Mouse (Mus musculus): ENCODE results near the gene Nsd2.
A peak's percentile ranks its signal among the peaks of the same experiment; 100 is the strongest.

Gene Nsd2

DNA sequence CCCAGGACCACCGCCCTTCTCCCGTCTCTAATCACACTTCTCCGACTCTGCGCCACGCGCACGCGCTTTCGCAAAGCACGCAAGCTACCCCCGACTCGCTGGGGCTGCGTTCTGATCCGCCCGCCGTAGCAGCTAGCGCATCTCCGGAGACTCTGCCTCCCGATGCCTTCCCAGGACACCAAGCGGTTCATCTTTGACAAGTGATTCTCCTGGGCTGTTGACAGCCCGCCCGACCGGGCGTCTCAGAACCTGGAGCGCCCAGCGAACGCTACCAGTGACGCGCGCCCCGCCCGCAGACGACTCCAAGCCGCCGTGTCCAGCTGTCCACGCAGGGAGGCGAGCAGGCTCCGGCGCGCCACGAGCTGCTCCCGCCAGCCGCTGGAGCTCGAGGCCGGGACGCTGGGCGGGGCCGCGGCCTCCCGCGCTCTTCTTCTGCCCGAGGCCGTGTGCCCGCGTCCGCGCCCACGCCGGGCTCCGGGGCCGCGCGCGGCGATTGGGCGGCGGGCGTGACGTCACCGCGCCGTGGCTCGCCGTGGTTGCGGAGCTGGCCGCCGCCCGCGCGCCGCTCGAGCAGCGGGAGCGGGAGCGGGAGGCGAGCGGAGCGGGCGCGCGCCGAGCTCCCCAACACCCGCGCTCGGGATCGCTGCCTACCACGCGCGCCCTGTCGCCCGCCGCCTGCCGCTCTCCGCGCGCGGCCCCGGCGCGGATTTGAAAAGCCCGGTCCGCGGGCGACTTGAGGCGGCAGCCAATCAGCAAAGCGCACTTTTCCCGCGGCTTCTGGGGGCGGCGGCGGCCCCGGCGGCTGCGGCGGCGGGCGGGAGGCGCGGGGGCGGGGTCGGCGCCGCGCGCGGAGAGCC, at the start of gene Nsd2:
Gene Nsd2, plus strand, starts transcription at position 850 of the 857 bp plus-strand sequence.
- peak; percentile 91 for DNase-seq (ENCODE audit: low read depth)

DNA sequence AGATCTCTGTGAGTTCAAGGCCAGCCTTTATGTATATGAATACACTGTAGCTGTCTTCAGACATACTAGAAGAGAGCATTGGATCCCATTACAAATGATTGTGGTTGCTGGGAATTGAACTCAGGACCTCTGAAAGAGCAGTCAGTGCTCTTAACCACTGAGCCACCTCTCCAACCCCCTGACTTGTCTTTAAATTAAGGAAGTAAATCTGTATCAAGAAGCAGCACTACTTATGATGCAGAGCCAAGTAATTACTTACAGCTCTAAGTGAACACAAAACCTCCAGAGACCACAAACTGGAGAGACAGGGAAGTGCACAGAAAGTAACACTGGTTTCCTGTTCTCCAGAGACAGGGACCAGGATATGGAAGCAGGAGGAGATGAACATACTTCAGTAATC, 43.3 kb upstream of the Nsd2 start:
- no peak for DNase-seq (ENCODE audit: low read depth)

DNA sequence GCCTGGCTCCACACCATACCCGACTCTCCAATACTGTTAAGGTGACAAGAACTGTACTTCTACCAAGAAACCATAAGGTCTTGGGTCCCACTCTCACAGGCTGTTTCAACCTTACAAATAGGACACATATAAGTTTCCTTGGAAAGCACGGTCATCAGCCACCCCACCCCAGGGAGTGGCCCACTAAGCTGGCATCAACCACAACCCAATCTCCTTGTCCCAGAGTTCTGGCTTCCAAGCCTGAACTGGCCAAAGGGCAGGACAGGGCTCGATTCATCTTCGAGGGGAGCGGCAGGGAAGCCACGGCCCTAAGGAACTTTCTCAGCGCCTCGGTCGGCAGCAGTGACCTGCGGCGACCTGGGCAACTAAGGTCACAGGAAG, 38.6 kb upstream of the Nsd2 start:
- DNase-seq (ENCODE audit: low read depth): no peak

DNA sequence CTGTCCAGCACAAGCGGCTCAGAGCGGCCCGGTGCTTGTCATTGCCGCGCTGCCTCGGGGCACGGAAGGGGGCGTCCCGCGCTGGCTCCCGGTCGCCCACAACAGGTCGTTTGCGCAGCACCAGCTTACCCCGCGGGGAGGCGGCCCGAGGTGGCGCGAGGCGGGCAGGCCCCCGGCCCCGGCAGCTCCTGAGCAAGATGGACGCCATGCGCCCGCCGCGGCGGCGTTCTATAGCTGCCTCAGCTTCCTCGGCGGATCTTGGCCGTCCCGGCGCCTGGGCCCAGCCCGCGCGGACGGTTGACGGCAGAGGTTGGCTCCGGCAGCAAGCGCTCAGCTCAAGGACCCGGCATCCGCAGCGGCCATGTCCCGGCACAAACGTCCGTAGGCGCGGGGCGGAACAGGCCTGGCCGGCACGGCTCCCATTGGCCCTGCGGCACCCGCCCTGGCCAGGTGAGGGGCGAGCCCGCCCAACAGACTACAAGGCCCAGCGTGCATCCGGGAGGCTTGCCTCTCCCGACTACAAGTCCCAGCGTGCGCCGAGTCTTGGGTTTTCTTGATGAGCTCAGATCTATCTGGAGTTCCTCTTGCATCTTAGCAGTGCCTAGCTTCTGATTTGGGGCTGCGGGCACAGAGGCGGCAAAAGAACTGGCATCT, 38.1 kb upstream of the Nsd2 start, which contains the start of gene Letm1:
Gene Letm1, minus strand, starts transcription at position 473 of the 654 bp plus-strand sequence.
- peak; percentile 95 for DNase-seq (ENCODE audit: low read depth)

DNA sequence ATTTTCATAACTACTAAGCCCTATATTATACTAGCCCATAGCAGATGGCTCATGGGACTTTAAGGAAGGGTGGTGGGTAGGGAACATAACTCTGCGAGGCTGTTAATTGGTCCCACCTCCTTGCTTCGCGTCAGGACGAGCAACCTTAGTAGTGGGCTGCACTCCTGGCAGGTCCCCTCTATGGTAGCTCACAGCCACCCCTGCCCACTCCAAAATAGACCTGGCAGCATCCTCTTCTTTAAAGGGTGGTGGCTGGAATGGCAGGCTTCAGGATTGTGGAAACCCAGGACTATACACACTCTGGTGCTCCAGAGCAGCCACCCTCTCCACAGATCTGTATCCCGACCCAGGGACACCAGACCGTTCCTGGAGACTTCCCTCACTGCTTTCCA, 37.5 kb upstream of the Nsd2 start:
- DNase-seq (ENCODE audit: low read depth): no peak

DNA sequence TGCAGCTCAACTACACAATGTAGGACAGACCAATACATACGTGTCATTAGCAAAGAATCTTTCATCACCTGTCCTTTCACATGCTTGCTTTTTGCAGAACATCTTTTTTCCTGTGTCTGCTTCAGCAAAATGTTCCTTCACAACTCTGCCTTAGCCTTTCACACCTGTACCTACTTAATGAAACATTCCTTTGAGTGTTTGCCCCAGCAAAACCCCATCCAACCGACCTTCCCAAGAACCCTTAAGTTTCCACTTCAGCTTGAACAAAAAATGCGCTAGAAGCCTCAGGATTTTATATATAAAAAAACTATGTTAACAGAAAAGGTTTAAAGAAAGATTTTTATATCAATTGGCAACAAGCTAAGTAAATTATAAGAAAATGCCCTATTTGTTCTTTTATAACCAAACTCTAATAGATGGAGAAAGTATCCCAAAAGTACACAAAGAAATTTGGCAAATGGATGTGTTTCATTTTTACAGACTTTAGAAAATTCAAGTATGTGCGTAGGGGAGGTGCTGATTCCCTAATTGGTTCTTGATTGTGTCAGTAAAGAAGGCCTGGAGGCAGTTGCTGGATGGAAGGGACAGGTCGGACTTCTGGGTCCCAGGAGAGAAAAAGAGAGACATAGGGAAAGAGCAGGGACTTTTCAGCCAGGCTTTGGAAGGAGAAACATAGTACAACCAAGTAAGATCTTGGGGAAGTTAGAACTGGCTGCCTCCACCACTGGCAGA, 28.4 kb upstream of the Nsd2 start:
- no peak for DNase-seq (ENCODE audit: low read depth)

DNA sequence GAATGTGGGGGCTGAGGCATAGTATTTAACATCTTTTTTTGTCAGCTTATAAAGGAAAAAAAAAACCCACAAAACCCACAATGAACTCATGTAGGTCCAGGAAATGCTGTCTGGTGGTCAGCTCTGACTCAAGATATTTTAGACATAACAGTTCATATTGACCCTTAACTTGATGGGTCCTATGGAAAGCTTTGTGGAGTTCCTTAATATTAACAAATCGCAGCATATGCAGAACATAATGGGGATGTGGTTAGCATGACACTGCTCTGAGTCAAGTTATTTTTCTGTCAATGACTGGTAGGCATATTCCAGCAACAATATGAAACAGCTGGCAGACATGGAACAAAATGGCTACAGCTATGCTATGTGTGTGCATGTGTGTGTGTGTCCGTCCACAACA, 17.2 kb upstream of the Nsd2 start:
- no peak for DNase-seq (ENCODE audit: low read depth)

DNA sequence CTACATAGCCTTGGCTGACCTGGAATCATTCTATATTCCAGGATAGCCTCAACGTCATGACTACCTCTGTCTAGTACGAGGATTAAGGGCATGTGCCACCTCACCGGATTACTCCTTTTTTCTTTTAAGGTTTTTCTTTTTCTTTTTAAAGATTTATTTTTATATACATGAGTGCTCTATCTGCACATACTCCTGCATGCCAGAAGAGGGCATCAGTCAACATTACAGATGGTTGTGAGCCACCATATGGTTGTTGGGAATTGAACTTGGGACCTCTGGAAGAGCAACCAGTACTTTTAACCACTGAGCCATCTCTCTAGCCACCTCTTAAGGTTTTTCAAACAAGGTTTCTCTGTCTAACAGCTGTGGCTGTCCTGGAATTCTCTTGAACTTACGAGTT, 9.0 kb upstream of the Nsd2 start:
- DNase-seq (ENCODE audit: low read depth): no peak

DNA sequence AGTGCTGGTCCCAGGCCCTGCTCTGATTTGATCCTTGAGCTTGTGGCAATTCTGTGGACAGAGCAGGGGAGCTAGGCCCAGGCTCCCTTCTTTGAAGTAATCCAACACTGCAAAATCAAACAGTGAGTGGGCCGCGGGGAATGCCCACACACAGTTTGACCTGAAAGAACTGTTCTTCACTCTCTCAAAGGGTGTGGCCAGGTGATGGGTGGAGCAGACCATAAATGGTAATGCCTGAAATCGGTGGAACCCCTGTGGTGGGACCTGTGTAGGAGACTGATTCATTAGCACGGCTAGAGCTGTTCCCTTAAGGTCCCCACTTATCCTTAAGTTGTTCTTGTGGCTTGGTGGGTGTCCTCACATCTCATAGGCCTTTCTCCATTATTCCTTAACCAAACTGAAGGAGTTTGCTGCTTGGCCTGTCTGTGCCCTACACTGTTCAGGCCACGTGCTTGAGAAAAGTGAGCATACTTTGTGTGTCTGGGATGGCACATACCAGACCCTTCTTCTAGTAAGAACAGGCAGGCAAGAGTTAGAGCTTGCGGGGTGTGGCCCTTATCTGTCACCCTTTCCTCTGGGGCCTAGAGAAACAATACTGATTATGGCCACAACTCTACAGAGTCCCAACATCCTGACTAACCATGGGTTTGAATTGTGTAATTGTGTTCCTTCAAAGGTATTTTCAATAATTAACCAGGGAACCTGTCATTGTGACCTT, 4.4 kb upstream of the Nsd2 start:
- peak; percentile 44 for DNase-seq (ENCODE audit: low read depth)

DNA sequence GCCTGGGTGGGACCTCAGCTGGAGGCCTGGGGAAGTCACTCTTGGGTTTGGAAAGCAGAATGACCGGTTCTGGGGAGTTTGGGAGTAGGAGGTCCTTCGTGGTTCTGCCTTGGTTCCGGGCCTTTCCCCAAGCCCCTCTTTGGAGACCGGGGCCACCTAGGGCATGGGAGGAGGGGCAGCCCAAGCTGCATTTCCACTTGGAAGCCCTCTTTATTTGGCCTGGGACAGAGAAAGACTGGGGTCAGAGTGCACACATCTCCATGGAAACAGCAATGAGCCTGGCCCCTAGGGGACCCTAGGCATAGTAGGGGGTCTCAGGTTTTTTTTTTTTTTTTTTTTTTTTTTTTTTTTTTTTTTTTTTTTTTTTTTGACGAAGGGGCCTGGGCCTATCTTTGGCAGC, 2.4 kb upstream of the Nsd2 start:
- DNase-seq (ENCODE audit: low read depth): no peak

DNA sequence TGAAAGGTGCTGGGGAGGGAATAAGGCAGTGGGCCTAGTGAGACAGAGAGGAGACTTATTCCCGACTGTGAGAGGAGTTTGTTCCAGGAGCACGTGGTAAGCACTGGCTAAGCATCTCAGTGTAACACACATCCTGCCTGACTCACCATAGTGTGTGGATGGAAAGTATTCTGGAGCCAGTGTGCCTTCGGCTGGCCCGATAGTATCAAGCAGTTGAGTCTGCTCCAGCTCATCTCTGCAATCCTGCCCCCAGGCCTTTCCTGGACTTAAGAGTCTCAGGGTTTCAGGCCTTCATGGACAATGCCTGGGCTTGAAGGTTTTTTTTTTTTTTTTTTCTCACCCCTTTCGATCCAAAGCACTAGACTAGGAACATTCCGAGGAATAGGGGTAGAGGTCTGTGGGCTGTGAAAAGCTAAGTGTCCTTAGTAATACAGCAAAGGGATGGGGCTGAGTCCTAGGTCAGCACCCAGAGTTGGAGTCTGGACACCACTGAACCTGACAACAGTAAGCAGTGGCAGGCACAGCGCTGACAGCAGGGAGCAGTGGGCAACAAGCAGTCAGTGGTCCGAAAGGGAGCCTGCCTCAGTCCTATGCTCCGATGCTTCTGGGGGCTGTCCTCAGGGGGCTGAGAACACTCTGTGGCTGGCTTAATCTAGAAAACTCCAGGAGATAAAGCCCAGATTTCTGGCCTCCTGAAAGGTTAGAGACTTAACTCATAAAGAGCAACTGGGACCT, 1.2 kb upstream of the Nsd2 start:
- peak; percentile 58 for DNase-seq (ENCODE audit: low read depth)

DNA sequence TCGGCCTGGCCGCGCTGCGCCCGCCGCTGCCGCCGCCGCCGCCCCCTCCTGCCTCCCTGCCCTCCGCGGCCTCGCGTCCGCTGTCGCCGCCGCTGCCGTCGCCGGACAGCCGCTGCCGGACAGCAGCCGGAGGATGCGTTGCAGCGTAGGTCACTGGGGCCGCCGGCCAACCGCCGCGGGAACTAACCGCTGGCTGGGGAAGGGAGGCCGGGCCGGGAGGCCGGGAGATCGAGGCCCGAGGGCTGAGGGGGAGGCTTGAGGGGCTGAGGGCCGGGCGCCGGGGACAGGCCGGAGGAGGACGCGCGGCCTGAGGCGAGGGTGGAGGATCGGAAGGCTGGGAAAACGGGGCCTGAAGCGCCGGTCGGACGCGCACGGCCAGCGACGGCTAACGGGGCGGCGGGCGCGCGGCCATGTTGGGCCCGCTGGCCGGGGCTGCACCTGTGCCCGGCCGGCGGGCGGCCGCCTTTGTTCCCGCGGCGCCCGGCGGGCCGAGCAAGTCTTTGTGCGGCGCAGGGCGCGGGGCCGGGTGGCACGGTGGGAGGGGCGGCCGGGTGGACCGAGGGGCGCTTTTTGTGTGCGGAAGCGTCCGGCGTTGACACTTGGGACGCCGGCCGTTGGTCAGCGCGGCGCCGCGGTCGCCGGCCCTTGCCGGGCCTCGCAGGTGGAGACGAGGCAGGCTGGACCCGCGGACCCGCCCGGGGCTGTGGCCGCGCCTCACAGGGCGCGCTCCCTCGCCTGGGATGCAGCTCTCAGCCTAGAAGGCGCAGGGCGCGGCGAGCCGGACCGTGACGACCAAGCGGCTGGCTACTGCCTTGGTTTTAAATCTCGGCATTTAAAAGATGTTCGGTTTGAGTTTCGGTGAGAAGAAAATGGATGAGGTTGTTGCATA, 452 bp downstream of the Nsd2 start:
- DNase-seq (ENCODE audit: low read depth): peak; percentile 61

DNA sequence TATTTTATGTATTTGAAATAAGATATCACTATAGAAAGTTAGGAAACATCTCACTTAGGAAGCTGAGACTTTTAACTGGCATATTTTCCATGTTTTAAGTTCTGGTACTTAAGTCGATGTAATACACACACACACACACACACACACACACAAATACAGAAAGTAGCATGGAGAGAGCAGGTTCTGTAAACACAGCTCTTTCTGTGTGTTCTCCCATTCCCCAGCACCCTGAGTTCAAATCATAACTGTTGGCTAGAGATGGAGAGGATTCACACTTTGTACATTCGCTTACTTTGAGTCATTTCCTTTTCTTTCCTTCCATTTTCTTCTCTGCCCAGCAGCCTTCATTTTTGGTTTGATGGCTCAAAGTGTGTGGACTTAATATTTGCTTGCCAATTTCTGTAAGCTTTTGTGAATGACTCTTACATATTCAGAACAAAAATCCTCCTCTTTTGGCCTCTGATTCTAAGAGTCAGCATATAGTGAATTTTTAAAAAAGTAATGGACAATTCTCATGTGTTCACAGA, 1.4 kb downstream of the Nsd2 start:
- DNase-seq (ENCODE audit: low read depth): peak; percentile 58

DNA sequence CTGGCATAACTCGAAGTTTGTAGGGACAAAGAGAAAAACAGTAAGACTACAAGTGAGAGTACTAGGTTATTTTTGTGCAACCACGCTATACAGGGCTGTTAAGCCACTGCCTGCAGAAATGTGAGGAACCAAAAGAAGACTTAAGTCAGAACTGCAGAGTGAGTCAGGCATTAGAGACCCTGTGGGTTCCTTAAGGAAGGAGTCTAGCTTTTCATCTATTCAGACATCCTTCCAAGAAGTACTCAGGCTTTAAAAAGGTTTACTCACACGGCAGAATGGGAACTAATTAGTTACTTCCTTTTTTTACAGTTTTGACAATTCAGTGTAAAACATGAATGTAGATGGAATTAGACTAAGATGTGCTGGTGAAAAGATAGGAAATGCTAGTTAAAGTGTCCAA, 1.9 kb downstream of the Nsd2 start:
- DNase-seq (ENCODE audit: low read depth): peak; percentile 44

DNA sequence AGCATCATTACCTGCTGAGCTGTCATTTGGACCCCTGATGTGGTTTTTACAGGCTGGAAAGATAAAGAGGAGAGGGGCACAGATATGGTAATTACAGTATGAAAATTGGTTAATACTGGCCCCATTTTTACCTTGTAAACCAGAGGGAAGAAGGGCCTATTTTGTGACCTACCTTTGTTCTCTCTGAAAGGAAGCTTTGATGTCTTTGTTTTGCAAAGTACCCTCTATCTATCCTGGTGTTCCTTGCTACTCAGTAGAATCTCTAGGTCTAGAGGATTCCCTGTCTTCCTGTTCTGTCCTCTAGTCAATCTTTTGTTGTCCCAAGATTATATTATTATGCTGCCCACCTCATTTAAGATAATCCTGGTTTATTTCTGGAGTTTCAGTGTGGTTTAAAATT, 5.5 kb downstream of the Nsd2 start:
- no peak for DNase-seq (ENCODE audit: low read depth)

DNA sequence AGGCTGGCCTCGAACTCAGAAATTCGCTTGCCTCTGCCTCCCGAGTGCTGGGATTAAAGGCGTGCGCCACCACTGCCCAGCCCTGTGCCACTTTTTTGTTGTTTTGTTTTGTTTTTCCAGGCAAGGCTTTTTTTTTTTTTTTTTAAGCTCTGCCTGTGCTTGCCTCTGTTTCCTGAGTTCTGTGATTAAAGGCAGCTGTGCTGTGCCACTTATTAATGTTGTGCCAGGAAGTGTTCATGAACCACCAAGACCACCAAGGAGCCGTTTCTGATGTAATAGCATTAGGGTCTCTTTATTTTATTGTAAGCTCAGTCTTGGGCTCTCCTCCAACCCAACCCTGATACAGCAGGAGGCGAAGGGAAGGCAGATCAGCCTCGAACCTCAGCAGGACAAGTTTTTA, 7.6 kb downstream of the Nsd2 start:
- no peak for DNase-seq (ENCODE audit: low read depth)

DNA sequence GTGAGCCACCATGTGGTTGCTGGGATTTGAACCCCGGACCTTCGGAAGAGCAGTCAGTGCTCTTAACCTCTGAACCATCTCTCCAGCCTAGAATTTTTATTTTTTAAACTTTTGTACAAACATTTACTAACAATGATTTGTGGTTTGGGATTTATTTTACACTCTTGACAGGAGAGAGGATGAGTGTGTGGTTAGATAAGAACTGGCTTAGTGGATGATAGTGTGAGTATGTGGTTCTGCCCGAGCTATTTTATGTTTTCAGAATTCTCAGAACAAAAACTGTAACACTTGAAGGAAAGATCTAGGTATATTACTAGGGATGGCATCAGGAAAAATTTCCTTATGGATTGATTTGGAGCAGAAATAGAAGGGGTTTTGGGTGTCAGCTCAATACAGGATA, 9.4 kb downstream of the Nsd2 start:
- no peak for DNase-seq (ENCODE audit: low read depth)

DNA sequence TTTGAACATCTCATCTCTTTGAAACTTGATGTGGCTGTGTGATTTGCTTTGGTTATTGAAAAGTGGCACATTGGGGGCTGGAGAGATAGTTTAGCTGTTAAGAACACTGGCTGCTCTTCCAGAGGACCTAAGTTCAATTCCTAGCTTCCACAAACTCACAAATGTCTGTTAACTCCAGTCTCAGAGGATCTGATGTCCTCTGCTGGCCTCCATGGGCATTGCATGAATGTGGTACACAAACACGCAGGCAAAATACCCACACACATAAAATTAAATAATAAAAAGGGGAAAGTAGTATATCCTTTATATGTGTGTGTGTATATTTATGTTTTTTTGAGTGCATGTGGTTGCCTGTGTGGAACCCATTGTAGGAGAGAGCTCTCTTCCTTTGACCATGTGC, 10.3 kb downstream of the Nsd2 start:
- DNase-seq (ENCODE audit: low read depth): peak; percentile 63

DNA sequence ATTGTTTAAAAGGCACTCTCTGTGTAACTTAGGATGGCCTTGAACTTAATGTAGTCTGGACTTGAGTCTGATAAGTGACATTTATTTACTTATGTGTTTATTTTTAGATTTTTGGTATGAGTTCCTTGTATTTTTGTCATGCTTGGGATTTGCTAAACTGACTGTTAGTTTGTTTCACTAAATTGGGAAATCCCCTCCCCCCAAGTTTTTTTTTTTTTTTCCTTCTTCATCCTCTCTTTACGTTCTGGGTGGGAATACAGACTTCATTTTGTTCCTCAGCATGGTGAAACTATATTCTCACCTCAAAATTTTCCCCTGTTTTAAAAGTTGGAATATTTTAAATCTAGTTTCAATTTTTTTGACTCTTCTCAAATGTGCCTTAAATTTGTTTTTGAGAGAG, 20.8 kb downstream of the Nsd2 start:
- no peak for DNase-seq (ENCODE audit: low read depth)

DNA sequence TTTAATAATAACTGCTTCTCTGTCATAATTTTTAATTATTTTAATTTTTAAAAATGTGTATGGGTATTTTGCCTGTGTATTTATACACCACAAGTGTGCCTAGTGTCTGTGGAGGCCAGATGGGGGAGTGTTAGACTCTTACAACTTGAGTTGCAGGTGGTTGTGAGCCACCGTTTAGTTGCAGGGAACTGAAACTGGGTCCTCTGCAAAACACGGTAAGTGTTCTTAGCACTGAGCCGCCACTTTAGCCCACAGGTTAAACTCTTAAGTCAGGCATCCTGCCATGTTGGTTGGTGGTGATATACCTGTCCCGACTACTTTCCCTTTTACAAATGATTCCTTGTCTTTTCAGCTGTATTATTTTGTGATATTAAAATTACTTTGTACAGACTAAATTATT, 22.0 kb downstream of the Nsd2 start:
- no peak for DNase-seq (ENCODE audit: low read depth)
